Mouse (Mus musculus) heart, postnatal 36 days (tissue): ENCODE results near the gene Gm732. TPM values are rescaled to one million over a fixed set of nuclear protein-coding genes. Genes with fewer than 3 reads are reported as not detected.

Experiments
- DNase-seq, 2 experiments: peaks; one replicate each; pipeline ENCODE4 v3.0.0; 2021 to 2022
- intact Hi-C: fragments of 180-260 bp; cut with DNase I; formaldehyde crosslinking; loops from one replicate; pipeline ENCODE4 v1.15.1; 2025
- total RNA-seq, 2 experiments: library from RNA; stranded (reverse); gene quantifications; 2 replicates each; pipeline ENCODE4 v1.2.3; 2021

Gene Gm732
- total RNA-seq, result not detected

DNA sequence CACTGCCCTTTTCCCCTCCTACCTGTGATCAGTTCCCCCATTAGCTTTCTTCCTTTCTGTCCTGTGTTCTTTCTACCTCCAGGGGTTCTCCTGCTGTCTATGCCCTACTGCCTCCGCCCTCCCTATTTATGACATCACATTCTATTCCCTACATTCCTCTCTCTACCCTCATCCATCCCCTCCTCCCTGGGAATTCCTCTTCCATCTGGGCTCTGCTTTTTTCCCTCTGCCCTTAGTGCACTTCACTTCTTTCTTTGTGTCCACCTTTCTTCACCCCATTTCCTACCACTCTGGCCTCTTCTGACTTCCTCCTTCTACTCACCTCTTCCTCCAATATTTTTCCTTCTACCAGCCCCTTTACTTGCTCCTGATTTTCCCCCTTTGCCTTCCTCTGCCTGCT lies at the start of gene Gm732:
TSS of gene Gm732 (minus strand) at position 101 of the 400 bp plus-strand sequence.
- intact Hi-C loops, result no loop called here
- no peak for DNase-seq

Other genes starting within 250 kb of the Gm732 start
- gene Tent5d, start 155.9 kb downstream of the Gm732 start, total RNA-seq, result not detected
- gene 2610002M06Rik, start 132.1 kb downstream of the Gm732 start, total RNA-seq, result 1 to 10 TPM; 5.2 to 8.3 TPM